ENCODE assay signal across 8 mouse cellular contexts in genomic region chr17:25844396-25844901, GRCm38 (mm10). TPM values are rescaled to one million over a fixed set of nuclear protein-coding genes. Genes with fewer than 3 reads are reported as not detected.
DNase-seq lines count a peak whose midpoint lies in the region; ATAC-seq and TF ChIP-seq lines count a peak whose summit lies in the region.

TSS of gene Rhot2 (minus strand) at chr17:25844851.

- WGBS in heart, embryonic 12.5 days = 0% methylated on average over 21 of the region's 21 CpGs
- WGBS in liver, embryonic 12.5 days (ENCODE audit: insufficient replicate concordance) = under 1% methylated on average over 21 of the region's 21 CpGs
- 2% methylated on average over 21 of the region's 21 CpGs for WGBS in stomach, embryonic 15.5 days

- H3K9ac ChIP-seq in heart, embryonic 12.5 days = peak within 1 kb of the TSS; percentile 97
- peak within 1 kb of the TSS; percentile 91 for H3K9ac ChIP-seq in liver, embryonic 12.5 days
- peak within 1 kb of the TSS; percentile 88 for H3K9ac ChIP-seq in stomach, embryonic 15.5 days

- H3K36me3 ChIP-seq in C2C12 (ENCODE audit: control insufficient read depth, insufficient read depth) = peaks cover 26% of the 10 kb centered on the region
- peaks cover 87% of the 10 kb centered on the region for H3K36me3 ChIP-seq in erythroblast, embryonic 14.5 days (ENCODE audit: control insufficient read depth)
- peaks cover 71% of the 10 kb centered on the region for H3K36me3 ChIP-seq in heart, embryonic 12.5 days
- peaks cover 82% of the 10 kb centered on the region for H3K36me3 ChIP-seq in liver, embryonic 12.5 days
- peaks cover 38% of the 10 kb centered on the region for H3K36me3 ChIP-seq in stomach, embryonic 15.5 days

- H3K27ac ChIP-seq in heart, embryonic 12.5 days (ENCODE audit: poor library complexity, severe bottlenecking) = peak within 1 kb of the TSS; percentile 85
- H3K27ac ChIP-seq in liver, embryonic 12.5 days = peak within 1 kb of the TSS; percentile 91
- peak within 1 kb of the TSS; percentile 86 for H3K27ac ChIP-seq in stomach, embryonic 15.5 days

- H3K4me2 ChIP-seq in heart, embryonic 12.5 days = peak within 1 kb of the TSS; percentile 87
- peak within 1 kb of the TSS; percentile 89 for H3K4me2 ChIP-seq in liver, embryonic 12.5 days
- peak within 1 kb of the TSS; percentile 88 for H3K4me2 ChIP-seq in stomach, embryonic 15.5 days

- no peaks in the 10 kb centered on the region for H3K9me3 ChIP-seq in erythroblast, embryonic 14.5 days (ENCODE audit: control insufficient read depth, low read length)
- no peaks in the 10 kb centered on the region for H3K9me3 ChIP-seq in heart, embryonic 12.5 days (replicated peaks)
- H3K9me3 ChIP-seq in liver, embryonic 12.5 days (replicated peaks) = no peaks in the 10 kb centered on the region
- H3K9me3 ChIP-seq in stomach, embryonic 15.5 days = no peaks in the 10 kb centered on the region

- peak; percentile 96 for DNase-seq in brain, embryonic 14.5 days (ENCODE audit: low read depth)
- peak; percentile 97 for DNase-seq in kidney, postnatal 10 days
- DNase-seq in natural killer cell, adult 2 months (ENCODE audit: low spot score in 2 of 2) = peak; percentile 90 to 92

- ATAC-seq in heart, embryonic 12.5 days (ENCODE audit: insufficient number of reproducible peaks, low FRiP score) = peak; percentile 94
- peak; percentile 93 for ATAC-seq in liver, embryonic 12.5 days
- ATAC-seq in stomach, embryonic 15.5 days (ENCODE audit: insufficient read depth, low FRiP score, low read depth) = peak; percentile 96

- peaks cover 23% of the 10 kb centered on the region for H3K79me2 ChIP-seq in C2C12 (ENCODE audit: control insufficient read depth, insufficient read depth)

- H3K27me3 ChIP-seq in C2C12 (ENCODE audit: control insufficient read depth, insufficient read depth, insufficient read length) = no peaks in the 10 kb centered on the region
- no peaks in the 10 kb centered on the region for H3K27me3 ChIP-seq in erythroblast, embryonic 14.5 days (ENCODE audit: control insufficient read depth)
- no peaks in the 10 kb centered on the region for H3K27me3 ChIP-seq in heart, embryonic 12.5 days (replicated peaks)
- H3K27me3 ChIP-seq in liver, embryonic 12.5 days (replicated peaks) = no peaks in the 10 kb centered on the region
- H3K27me3 ChIP-seq in stomach, embryonic 15.5 days (replicated peaks) = no peaks in the 10 kb centered on the region

- peak within 1 kb of the TSS; percentile 99 for H3ac ChIP-seq in C2C12 (ENCODE audit: control insufficient read depth, insufficient read length, low read depth)

- peak within 1 kb of the TSS; percentile 72 for H3K4me3 ChIP-seq in C2C12 (ENCODE audit: insufficient read depth, poor library complexity, severe bottlenecking)
- peak within 1 kb of the TSS; percentile 80 for H3K4me3 ChIP-seq in erythroblast, embryonic 14.5 days (replicated peaks)
- H3K4me3 ChIP-seq in heart, embryonic 12.5 days = peak within 1 kb of the TSS; percentile 88
- H3K4me3 ChIP-seq in liver, embryonic 12.5 days = peak within 1 kb of the TSS; percentile 82
- H3K4me3 ChIP-seq in stomach, embryonic 15.5 days (replicated peaks) = peak within 1 kb of the TSS; percentile 87

- peak; percentile 65; the same call in 1 of the 2 replicates for TF ChIP-seq POLR2A in brain, embryonic 14.5 days (IDR thresholded peaks at IDR 0.05; ENCODE audit: borderline replicate concordance, extremely low read depth, insufficient read depth, insufficient read length, poor library complexity, severe bottlenecking)

- H3K79me3 ChIP-seq in C2C12 (ENCODE audit: low read depth) = peaks cover 5% of the 10 kb centered on the region

- TF ChIP-seq CTCF in C2C12 (IDR thresholded peaks at IDR 0.05; ENCODE audit: control insufficient read depth, insufficient read depth, insufficient read length) = no peak
- peak; percentile 67 for TF ChIP-seq CTCF in brain, embryonic 14.5 days (IDR thresholded peaks at IDR 0.05; ENCODE audit: borderline replicate concordance, extremely low read depth, insufficient read depth, insufficient read length)

- peaks cover 52% of the 10 kb centered on the region for H3K4me1 ChIP-seq in erythroblast, embryonic 14.5 days (ENCODE audit: control insufficient read depth)
- H3K4me1 ChIP-seq in heart, embryonic 12.5 days (replicated peaks) = peaks cover 15% of the 10 kb centered on the region
- H3K4me1 ChIP-seq in liver, embryonic 12.5 days = peaks cover 40% of the 10 kb centered on the region
- H3K4me1 ChIP-seq in stomach, embryonic 15.5 days = peaks cover 15% of the 10 kb centered on the region

TF ChIP-seq in C2C12, 6 proteins besides CTCF, POLR2A, EP300 and RAD21:
- TF ChIP-seq MAX (IDR thresholded peaks at IDR 0.05) (no peak), FOSL1 (IDR thresholded peaks at IDR 0.05; ENCODE audit: insufficient read depth, low read length, poor library complexity, severe bottlenecking) (no peak), MYOD1 (IDR thresholded peaks at IDR 0.05; ENCODE audit: control insufficient read depth, insufficient read length, low read depth) (no peak), CEBPB (IDR thresholded peaks at IDR 0.05; ENCODE audit: low read depth) (no peak), MYOG (IDR thresholded peaks at IDR 0.05; ENCODE audit: control insufficient read depth, extremely low read depth, insufficient read length) (no peak), USF1 (IDR thresholded peaks at IDR 0.05; ENCODE audit: low read depth) (no peak)

RNA-seq across cellular contexts. Expression of gene Rhot2, which starts in this region (rescaled TPM):
- 33.9 TPM for polyA plus RNA-seq in C2C12 (2012; fragmentation: generic; extraction: Trizol)
- polyA plus RNA-seq in brain, embryonic 14.5 days (2012; rRNA removed) = 88.4 and 111 TPM in 2 replicates
- 17.7 and 19.8 TPM in 2 replicates for polyA plus RNA-seq in erythroblast, embryonic 14.5 days (2012)
- polyA plus RNA-seq in heart, embryonic 12.5 days (2016; fragmentation: Nextera tagmentation; extraction: Ambion mirVana) = 24.0 and 24.9 TPM in 2 replicates
- polyA plus RNA-seq in liver, embryonic 12.5 days (2016; fragmentation: Nextera tagmentation; extraction: Ambion mirVana) = 15.8 and 17.4 TPM in 2 replicates
- 23.1 and 23.6 TPM in 2 replicates for polyA plus RNA-seq in stomach, embryonic 15.5 days (2015; fragmentation: Nextera tagmentation; extraction: Ambion mirVana)

Comparison
In these comparisons a context has a peak if more than half of its experiments do, and no peak if none do; other contexts are left out.
1. Peak in every context shown above with its lines: DNase-seq, ATAC-seq, H3K4me3 ChIP-seq and H3K27ac ChIP-seq.